Mouse (Mus musculus): ENCODE data around the gene Aebp1. TPM values are rescaled to one million over a fixed set of nuclear protein-coding genes. Genes with fewer than 3 reads are reported as not detected.
"Not testable (repeated sequence)": the region's sequence is repeated elsewhere in the genome, so short reads cannot be mapped to it uniquely, and the experiment has no call there.

Aebp1 gene
- polyA plus RNA-seq, 1 experiment from 2014 or later: 4.6 TPM

- no peak for DNase-seq (ENCODE audit: low spot score)
These were observed 6.3 kb upstream of the Aebp1 start for GRCm38 (mm10) chr11:5855481-5855880.

DNA sequence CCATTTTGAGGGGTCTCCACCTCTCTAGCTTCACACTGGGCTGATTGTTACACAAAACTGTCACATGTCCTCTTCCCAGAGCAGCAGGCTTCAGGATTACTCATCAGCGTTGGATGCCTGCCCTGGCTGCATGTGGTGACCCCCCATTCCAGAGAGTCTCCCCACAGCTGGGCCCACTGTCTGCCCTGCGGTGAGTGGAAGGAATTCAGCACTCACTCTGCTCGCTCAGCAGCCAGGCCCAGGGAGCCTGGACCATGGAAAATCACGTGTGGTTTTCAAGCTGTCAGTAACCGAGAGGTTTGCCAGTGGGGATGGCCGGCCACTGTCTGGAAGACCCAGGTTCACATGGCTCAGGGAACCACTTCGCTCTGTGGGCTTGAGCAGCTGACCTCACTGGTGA lies 5.8 kb upstream of the Aebp1 start:
- DNase-seq (ENCODE audit: low spot score): no peak

GRCm38 (mm10) chr11:5856479-5857130 lies 5.1 kb upstream of the Aebp1 start:
- DNase-seq (ENCODE audit: low spot score): no peak

DNA sequence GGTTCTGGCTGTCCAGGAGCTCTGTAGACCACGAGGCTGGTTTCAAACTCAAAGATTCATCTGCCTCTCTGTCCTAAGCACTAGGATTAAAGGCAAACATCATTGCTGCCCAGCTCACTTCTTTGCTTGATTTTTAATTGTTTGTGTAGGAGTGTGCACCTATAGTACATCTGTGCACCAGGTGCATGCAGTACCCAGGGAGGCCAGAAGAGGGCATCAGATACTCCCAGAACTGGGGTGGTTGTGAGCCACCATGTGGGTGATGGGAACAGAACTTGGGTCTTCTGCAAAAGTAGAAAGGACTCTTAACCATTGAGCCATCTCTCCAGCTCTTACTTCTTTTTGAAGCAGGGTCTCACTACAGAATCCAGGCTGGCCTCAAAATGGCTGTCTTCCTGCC lies 3.0 kb upstream of the Aebp1 start:
- no peak for DNase-seq (ENCODE audit: low spot score)

DNA sequence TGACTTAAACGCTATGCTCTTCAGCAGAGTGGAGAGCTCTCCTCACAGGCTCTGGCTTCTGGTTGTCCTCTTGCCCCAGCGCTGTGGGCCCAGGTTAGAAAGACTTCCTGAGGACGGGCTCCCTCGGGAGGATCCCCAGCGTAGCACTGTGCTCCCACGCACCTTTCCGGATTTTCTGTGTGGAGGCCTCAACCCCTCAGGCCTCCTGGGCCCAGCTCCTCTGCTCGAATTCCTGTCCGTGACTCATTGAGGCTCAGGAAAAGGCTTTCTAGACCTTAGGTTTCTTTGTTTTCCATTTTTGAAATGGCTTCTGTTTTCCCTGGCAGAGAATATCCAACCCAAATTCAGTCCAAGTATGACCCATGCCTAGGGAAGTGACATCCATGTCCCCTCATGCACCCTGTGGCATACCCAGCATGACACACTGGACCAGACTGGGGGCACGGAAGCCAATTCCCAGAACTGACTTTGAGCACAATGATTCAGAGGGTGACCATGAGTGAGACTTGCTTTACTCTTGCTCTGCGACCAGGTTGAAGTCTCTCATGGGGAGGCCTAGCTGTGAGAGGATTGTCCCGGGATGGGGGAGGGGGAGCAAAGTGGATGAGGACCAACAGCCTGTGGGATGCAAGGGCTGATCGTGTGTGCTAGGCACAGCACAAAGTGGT lies 1.7 kb upstream of the Aebp1 start:
- DNase-seq (ENCODE audit: low spot score): no peak

- DNase-seq (ENCODE audit: low spot score): no peak
These were observed 1.1 kb upstream of the Aebp1 start for GRCm38 (mm10) chr11:5860639-5861038.

- DNase-seq (ENCODE audit: low spot score): no peak
These were observed 803 bp downstream of the Aebp1 start for GRCm38 (mm10) chr11:5862394-5863105.

- no peak for DNase-seq (ENCODE audit: low spot score)
These were observed 5.4 kb downstream of the Aebp1 start for GRCm38 (mm10) chr11:5867196-5867595.

DNA sequence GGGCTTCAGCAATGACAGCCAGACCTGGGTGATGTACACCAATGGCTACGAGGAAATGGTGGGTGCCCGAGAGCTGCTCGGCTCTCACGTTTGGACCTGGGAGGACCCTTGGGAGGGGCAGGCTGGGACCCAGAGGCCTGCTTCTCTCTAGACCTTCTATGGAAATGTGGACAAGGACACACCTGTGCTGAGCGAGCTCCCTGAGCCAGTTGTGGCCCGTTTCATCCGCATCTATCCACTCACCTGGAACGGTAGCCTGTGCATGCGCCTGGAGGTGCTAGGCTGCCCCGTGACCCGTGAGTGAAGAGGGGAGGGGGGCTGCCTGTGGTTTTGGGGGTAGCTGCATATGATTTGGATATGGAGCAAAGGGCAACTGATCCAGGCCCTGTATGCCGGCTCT lies 6.6 kb downstream of the Aebp1 start:
- no peak for DNase-seq (ENCODE audit: low spot score)

DNA sequence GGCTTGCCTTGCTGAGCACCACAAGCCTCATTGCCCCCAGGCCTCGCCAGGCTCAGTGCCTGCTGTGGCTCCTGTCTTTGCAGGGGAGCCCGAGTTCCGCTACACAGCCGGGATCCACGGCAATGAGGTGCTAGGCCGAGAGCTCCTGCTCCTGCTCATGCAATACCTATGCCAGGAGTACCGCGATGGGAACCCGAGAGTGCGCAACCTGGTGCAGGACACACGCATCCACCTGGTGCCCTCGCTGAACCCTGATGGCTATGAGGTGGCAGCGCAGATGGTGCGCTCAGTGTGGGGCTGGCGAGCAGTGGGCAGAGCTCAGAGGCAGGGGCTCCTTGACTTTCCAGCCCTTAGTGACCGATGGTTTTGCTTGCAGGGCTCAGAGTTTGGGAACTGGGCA lies 7.6 kb downstream of the Aebp1 start:
- no peak for DNase-seq (ENCODE audit: low spot score)

GRCm38 (mm10) chr11:5870069-5870468 lies 8.3 kb downstream of the Aebp1 start:
- no peak for DNase-seq (ENCODE audit: low spot score)

GRCm38 (mm10) chr11:5872707-5873106 lies 11.0 kb downstream of the Aebp1 start:
- no peak for DNase-seq (ENCODE audit: low spot score)

- no peak for DNase-seq (ENCODE audit: low spot score)
These were observed 11.4 kb downstream of the Aebp1 start for GRCm38 (mm10) chr11:5873192-5873591.

DNA sequence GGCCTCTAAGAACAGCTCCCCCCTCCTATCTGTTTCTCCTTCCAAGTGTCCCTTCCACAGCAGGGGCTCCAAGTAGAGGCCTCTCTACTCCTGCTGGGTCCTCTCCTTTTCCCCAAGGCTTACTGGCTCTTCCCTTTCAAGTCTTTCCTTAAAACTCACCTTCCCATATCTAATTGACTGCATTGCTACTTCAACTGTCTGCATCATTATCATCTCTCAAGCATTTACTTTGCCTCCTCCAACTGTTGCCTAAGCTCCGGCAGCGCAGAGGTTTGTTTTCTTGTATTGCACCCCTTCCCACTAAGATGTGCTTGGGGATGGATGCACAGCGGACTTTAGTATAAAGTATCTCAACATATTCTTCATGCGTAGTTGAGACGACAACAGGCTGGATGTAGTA lies 15.7 kb downstream of the Aebp1 start:
- no peak for DNase-seq (ENCODE audit: low spot score)

- DNase-seq (ENCODE audit: low spot score): peak; percentile 98
These were observed 16.3 kb downstream of the Aebp1 start, which contains the start of gene Pold2 for GRCm38 (mm10) chr11:5877921-5878526. TSS of gene Pold2 (minus strand) at chr11:5878292.

DNA sequence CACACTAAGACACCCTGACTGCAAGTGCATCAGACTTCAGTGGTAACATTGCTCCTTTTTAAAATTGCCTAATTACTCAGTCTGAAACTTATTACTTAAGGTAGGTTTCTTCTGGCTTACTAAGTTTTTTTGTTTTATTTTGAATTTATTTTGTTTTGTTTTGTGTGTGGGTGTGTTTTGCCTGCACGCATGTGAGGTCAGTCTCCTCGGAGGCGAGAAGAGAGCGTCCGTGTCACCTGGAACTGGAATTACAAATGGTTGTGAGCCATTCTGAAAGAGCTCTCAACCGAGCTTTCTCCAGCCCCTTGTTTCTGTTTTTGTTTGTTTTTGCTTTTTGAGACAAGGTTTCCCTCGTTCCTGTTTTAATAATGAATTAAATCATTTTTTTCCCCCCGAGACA lies 16.9 kb downstream of the Aebp1 start:
- DNase-seq (ENCODE audit: low spot score): no peak

GRCm38 (mm10) chr11:5879905-5880304 lies 18.2 kb downstream of the Aebp1 start:
- DNase-seq (ENCODE audit: low spot score): peak; percentile 44

DNA sequence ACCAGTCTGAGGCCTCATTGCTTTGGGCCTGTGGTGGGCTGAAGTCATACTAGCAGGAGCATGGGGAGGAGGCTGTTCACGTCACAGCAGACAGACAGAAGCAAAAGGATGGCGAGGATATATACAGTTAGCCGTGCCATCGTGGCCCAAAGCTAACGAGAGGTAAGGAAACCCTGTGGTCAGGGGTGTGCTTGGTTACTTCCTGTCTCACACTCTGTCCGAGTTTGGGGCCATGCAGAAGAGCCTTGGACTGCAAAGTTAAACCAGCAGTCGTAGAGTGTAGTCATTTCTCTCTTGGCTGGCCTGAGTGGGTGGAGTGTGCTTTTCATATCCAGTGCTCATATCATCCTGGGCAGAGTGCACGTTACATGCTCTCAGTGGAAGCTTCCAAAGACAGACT lies 20.8 kb downstream of the Aebp1 start:
- no peak for DNase-seq (ENCODE audit: low spot score)

DNA sequence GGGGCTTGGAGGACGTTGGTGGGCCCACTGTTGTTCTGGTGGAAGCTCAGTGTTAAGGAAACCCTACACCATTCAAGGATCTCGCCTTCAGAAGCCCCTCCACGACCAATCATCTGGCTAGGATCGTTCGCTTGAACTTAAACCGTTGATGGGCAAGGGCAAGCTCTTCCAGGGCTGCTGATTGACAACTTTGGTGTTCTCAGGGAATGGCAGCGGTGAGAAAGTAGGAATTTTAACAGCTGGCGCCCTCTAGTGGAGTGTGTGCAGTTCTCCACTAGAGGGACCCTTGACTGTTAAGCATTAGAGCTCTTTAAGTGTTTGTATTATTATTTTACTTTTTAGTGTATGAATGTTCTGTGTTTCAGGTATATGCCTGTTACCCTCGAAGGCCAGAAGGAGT lies 24.4 kb downstream of the Aebp1 start:
- DNase-seq (ENCODE audit: low spot score): peak; percentile 72

GRCm38 (mm10) chr11:5887250-5887649 lies 25.5 kb downstream of the Aebp1 start:
- no peak for DNase-seq (ENCODE audit: low spot score)

GRCm38 (mm10) chr11:5888563-5888962 lies 26.8 kb downstream of the Aebp1 start:
- DNase-seq (ENCODE audit: low spot score): not testable (repeated sequence)

- no peak for DNase-seq (ENCODE audit: low spot score)
These were observed 30.4 kb downstream of the Aebp1 start for GRCm38 (mm10) chr11:5892151-5892591.
